Mouse (Mus musculus) natural killer cell, adult 2 months (primary cell): ENCODE data around the gene Trim62.

Experiments used
- DNase-seq, 2 experiments: peaks; one replicate each; pipeline ENCODE4 v3.0.0; 2022; ENCODE audit warnings: low spot score in 2 of 2

The Trim62 gene

GRCm38 (mm10) chr4:128909378-128909831 is 26.0 kb downstream of the Trim62 start:
- DNase-seq = no peak

GRCm38 (mm10) chr4:128910276-128911063 is 27.1 kb downstream of the Trim62 start:
- DNase-seq = no peak

- no peak for DNase-seq
These were observed 28.7 kb downstream of the Trim62 start for GRCm38 (mm10) chr4:128912085-128912484.

- no peak for DNase-seq
These were observed 30.4 kb downstream of the Trim62 start for GRCm38 (mm10) chr4:128913794-128914193.

GRCm38 (mm10) chr4:128917119-128917518 is 33.7 kb downstream of the Trim62 start:
- no peak for DNase-seq

GRCm38 (mm10) chr4:128917756-128918155 is 34.4 kb downstream of the Trim62 start:
- no peak for DNase-seq

GRCm38 (mm10) chr4:128918187-128918586 is 34.8 kb downstream of the Trim62 start:
- no peak for DNase-seq

GRCm38 (mm10) chr4:128919106-128919505 is 35.7 kb downstream of the Trim62 start:
- DNase-seq = no peak

GRCm38 (mm10) chr4:128923603-128924002 is 40.2 kb downstream of the Trim62 start:
- no peak for DNase-seq

- peak; percentile 60 to 71 for DNase-seq
These were observed 41.6 kb downstream of the Trim62 start for GRCm38 (mm10) chr4:128924841-128925606.

- DNase-seq = no peak
These were observed 49.4 kb downstream of the Trim62 start for GRCm38 (mm10) chr4:128932783-128933182.

- DNase-seq = no peak
These were observed 52.2 kb downstream of the Trim62 start for GRCm38 (mm10) chr4:128935595-128935994.

- no peak for DNase-seq
These were observed 59.0 kb downstream of the Trim62 start for GRCm38 (mm10) chr4:128942346-128942745.

- DNase-seq = no peak
These were observed 63.4 kb downstream of the Trim62 start for GRCm38 (mm10) chr4:128946736-128947135.

- no peak for DNase-seq
These were observed 64.0 kb downstream of the Trim62 start for GRCm38 (mm10) chr4:128947326-128947933.

GRCm38 (mm10) chr4:128948137-128948674 is 64.8 kb downstream of the Trim62 start:
- peak; percentile 18 to 39 for DNase-seq

GRCm38 (mm10) chr4:128949470-128950005 is 66.2 kb downstream of the Trim62 start:
- DNase-seq = no peak

- DNase-seq = no peak
These were observed 67.1 kb downstream of the Trim62 start for GRCm38 (mm10) chr4:128950461-128950860.

GRCm38 (mm10) chr4:128953851-128954250 is 70.5 kb downstream of the Trim62 start:
- no peak for DNase-seq

GRCm38 (mm10) chr4:128957155-128957911 is 74.0 kb downstream of the Trim62 start:
- peak; percentile 23 to 37 for DNase-seq

GRCm38 (mm10) chr4:128958156-128958555 is 74.8 kb downstream of the Trim62 start:
- DNase-seq = no peak
